Comparison of ENCODE assay signal across 16 mouse cellular contexts in genomic region chr8:106108729-106109128, GRCm38 (mm10). TPM values are rescaled to one million over a fixed set of nuclear protein-coding genes. Genes with fewer than 3 reads are reported as not detected.
A peak's percentile ranks its signal among the peaks of the same experiment; 100 is the strongest.
DNase-seq lines count a peak whose midpoint lies in the region.
"Had no signal": no experiment of that assay in that cellular context is flagged by ENCODE, and none has a peak within 500 bp of the region (broad histone marks: within the 10 kb centered on the region; RNA-seq: fewer than 3 reads in every experiment).

No protein-coding gene starts in this region.

- no peaks in the 10 kb centered on the region for H3K9me3 ChIP-seq in heart, embryonic 10.5 days
- H3K9me3 ChIP-seq: forebrain, embryonic 13.5 days; hindbrain, embryonic 15.5 days; liver, embryonic 15.5 days; neural tube, embryonic 12.5 days had no signal

- no peaks in the 10 kb centered on the region for H3K27me3 ChIP-seq in heart, embryonic 10.5 days (ENCODE audit: insufficient read depth, poor library complexity, severe bottlenecking)
- H3K27me3 ChIP-seq: forebrain, embryonic 13.5 days; hindbrain, embryonic 15.5 days; liver, embryonic 15.5 days; neural tube, embryonic 12.5 days had no signal

- WGBS in heart, embryonic 10.5 days, result 92% methylated on average over 3 of the region's 3 CpGs

- DNase-seq in heart, adult 11 months, result peak; percentile 95
- no peak for DNase-seq in heart, embryonic 10.5 days (ENCODE audit: low spot score)
- peak; percentile 26 to 41 for DNase-seq in lung, postnatal 4 days
- DNase-seq in lung, adult 18-20 months, result no peak
- peak; percentile 12 for DNase-seq in gastrocnemius, postnatal 10 days
- peak; percentile 43 to 49 for DNase-seq in gastrocnemius, postnatal 4 days (ENCODE audit: low spot score in 2 of 2)
- no peak for DNase-seq in left cerebral cortex, adult 9 months (ENCODE audit: low spot score in 2 of 2)
- DNase-seq: cerebellum, adult 11 months had no signal

- H3K27ac ChIP-seq in heart, embryonic 10.5 days, result no peak overlapping the region
- H3K27ac ChIP-seq: forebrain, embryonic 13.5 days; heart, adult 2 months; hindbrain, embryonic 15.5 days; liver, embryonic 15.5 days; macrophage; neural tube, embryonic 12.5 days had no signal

- peaks cover 46% of the 10 kb centered on the region for H3K36me3 ChIP-seq in heart, embryonic 10.5 days

- peaks cover 6% of the 10 kb centered on the region; the same call in 1 of the 2 replicates for H3K4me1 ChIP-seq in heart, embryonic 10.5 days
- H3K4me1 ChIP-seq: forebrain, embryonic 13.5 days; hindbrain, embryonic 15.5 days; liver, embryonic 15.5 days; neural tube, embryonic 12.5 days had no signal

- no peak overlapping the region for H3K4me3 ChIP-seq in heart, embryonic 10.5 days
- H3K4me3 ChIP-seq: forebrain, embryonic 13.5 days; heart, adult 2 months; hindbrain, embryonic 15.5 days; liver, embryonic 15.5 days; neural tube, embryonic 12.5 days had no signal

RNA-seq across cellular contexts. Expression of gene Esrp2, which starts 28.0 kb away (rescaled TPM):
- 2.4 and 5.4 TPM in 2 replicates for polyA plus RNA-seq in heart, embryonic 10.5 days (2016; fragmentation: Nextera tagmentation; extraction: Ambion mirVana)
- under 1 TPM in 1 of 2 experiments, not detected in 1; 0.07 TPM for total RNA-seq in gastrocnemius, postnatal 10 days (2021)
- under 1 TPM in 1 of 2 experiments, not detected in 1; 0.18 TPM for total RNA-seq in gastrocnemius, postnatal 4 days (2021)
- total RNA-seq: left cerebral cortex, postnatal 10 days; monocyte, adult 5-6 weeks had no signal
- polyA plus RNA-seq: macrophage had no signal

RNA-seq across cellular contexts. Expression of gene Pla2g15, which starts 41.5 kb away (rescaled TPM):
- polyA plus RNA-seq in heart, embryonic 10.5 days (2016; fragmentation: Nextera tagmentation; extraction: Ambion mirVana), result 10.6 and 13.6 TPM in 2 replicates
- 1 to 10 TPM; 4.7 to 6.6 TPM for total RNA-seq in gastrocnemius, postnatal 10 days (2021)
- 1 to 10 TPM; 8.6 to 8.9 TPM for total RNA-seq in gastrocnemius, postnatal 4 days (2021)

RNA-seq across cellular contexts. Expression of gene Nfatc3, which starts 50.1 kb away (rescaled TPM):
- polyA plus RNA-seq in heart, embryonic 10.5 days (2016; fragmentation: Nextera tagmentation; extraction: Ambion mirVana), result 4.9 and 6.5 TPM in 2 replicates
- total RNA-seq in gastrocnemius, postnatal 10 days (2021), result 10 to 100 TPM; 25.3 to 30.7 TPM
- 10 to 100 TPM; 37.1 to 40.6 TPM for total RNA-seq in gastrocnemius, postnatal 4 days (2021)

RNA-seq across cellular contexts. Expression of gene Slc7a6, which starts 59.9 kb away (rescaled TPM):
- polyA plus RNA-seq in heart, embryonic 10.5 days (2016; fragmentation: Nextera tagmentation; extraction: Ambion mirVana), result 47.3 and 67.8 TPM in 2 replicates
- 10 to 100 TPM in 1 of 2 experiments, 1 to 10 TPM in 1; 5.8 to 11.0 TPM for total RNA-seq in gastrocnemius, postnatal 10 days (2021)
- total RNA-seq in gastrocnemius, postnatal 4 days (2021), result 10 to 100 TPM; 10.5 to 11.5 TPM

Comparison
In these comparisons a context has a peak if more than half of its experiments do, and no peak if none do; other contexts are left out.
1. DNase-seq: peak in heart, adult 11 months (single experiment), lung, postnatal 4 days (2 of 2), gastrocnemius, postnatal 10 days (single experiment) and gastrocnemius, postnatal 4 days (2 of 2); none in heart, embryonic 10.5 days (single experiment), lung, adult 18-20 months (0 of 2) and left cerebral cortex, adult 9 months (0 of 2).